Mouse (Mus musculus) cerebellum, adult 2 months (tissue): ENCODE measurements around the gene Rasal2.

Source experiments
- CTCF ChIP-seq: fragments of 200-500 bp; IDR thresholded peaks from 2 replicates; pipeline ENCODE4 v1.5.1; 2011; ENCODE audit warnings: low read depth, mild to moderate bottlenecking, control low read depth, low read length, moderate library complexity, borderline replicate concordance; ENCODE audit not compliant: insufficient read depth
- POLR2A ChIP-seq: fragments of 200-500 bp; IDR thresholded peaks from 2 replicates; pipeline ENCODE4 v1.6.1; 2011; ENCODE audit warnings: low read length, control low read depth, borderline replicate concordance; ENCODE audit not compliant: insufficient read depth

GRCm38 (mm10) chr1:157334834-157335233, 77.6 kb downstream of the Rasal2 start:
- TF ChIP-seq POLR2A (no peak), CTCF (no peak)
